Mouse (Mus musculus) cortical plate, adult 2 months (tissue): ENCODE results near the gene Impdh2. TPM values are rescaled to one million over a fixed set of nuclear protein-coding genes. Genes with fewer than 3 reads are reported as not detected.

ENCODE experiments used
- H3K27ac ChIP-seq: fragments of 200-500 bp; 2 replicates; pipeline ENCODE4 v1.5.1; 2012; ENCODE audit warnings: low read length, control low read depth, inconsistent platforms; ENCODE audit not compliant: insufficient read depth
- H3K4me1 ChIP-seq: fragments of 200-500 bp; 2 replicates; pipeline ENCODE4 v1.6.1; 2011; ENCODE audit warnings: low read length; ENCODE audit not compliant: control insufficient read depth, insufficient read depth
- H3K4me3 ChIP-seq: fragments of 200-500 bp; 2 replicates; pipeline ENCODE4 v1.5.1; 2011; ENCODE audit warnings: mild to moderate bottlenecking, low read length, control low read depth; ENCODE audit not compliant: insufficient read depth
- CTCF ChIP-seq: fragments of 200-500 bp; IDR thresholded peaks from 2 replicates; pipeline ENCODE4 v1.5.1; 2011; ENCODE audit warnings: mild to moderate bottlenecking, control low read depth, low read length; ENCODE audit not compliant: insufficient read depth; ENCODE audit errors: extremely low read depth
- POLR2A ChIP-seq: fragments of 200-500 bp; IDR thresholded peaks from 2 replicates; pipeline ENCODE4 v1.6.1; 2011; ENCODE audit warnings: mild to moderate bottlenecking, low read length, control low read depth; ENCODE audit not compliant: insufficient read depth; ENCODE audit errors: extremely low read depth
- polyA plus RNA-seq: library from polyadenylated mRNA; depleted of rRNA; stranded (reverse); fragments of >200 nt; gene quantifications from 2 replicates; pipeline ENCODE4 v1.2.3, GENCODE M21; 2012; rRNA removed

Gene Impdh2
- 62.2 and 63.6 TPM in 2 replicates for polyA plus RNA-seq

- peak; percentile 92 for TF ChIP-seq POLR2A
- no peak for TF ChIP-seq CTCF
- Histone ChIP-seq H3K4me1 (peaks cover 2% of the 10 kb centered on the region; the same call in 1 of the 2 replicates), H3K27ac (no peak within 1 kb of the TSS), H3K4me3 (peak within 1 kb of the TSS; percentile 45)
Observed at GRCm38 (mm10) chr9:108560227-108560841, at the start of gene Impdh2. Gene Impdh2 (plus strand): TSS chr9:108560286.

GRCm38 (mm10) chr9:108516380-108517251, 43.5 kb upstream of the Impdh2 start, which contains the start of gene Qrich1:
Gene Qrich1 (plus strand): TSS chr9:108516806.
- Histone ChIP-seq H3K4me3 (peak within 1 kb of the TSS; percentile 83), H3K4me1 (peaks cover 3% of the 10 kb centered on the region; the same call in 1 of the 2 replicates), H3K27ac (peak within 1 kb of the TSS; percentile 97)
- TF ChIP-seq CTCF (no peak), POLR2A (peak; percentile 86)

GRCm38 (mm10) chr9:108517253-108517930, 42.7 kb upstream of the Impdh2 start:
- H3K4me1 ChIP-seq = peaks cover 3% of the 10 kb centered on the region; the same call in 1 of the 2 replicates
- peak overlapping the region; percentile 97 for H3K27ac ChIP-seq
- peak overlapping the region; percentile 83 for H3K4me3 ChIP-seq
- TF ChIP-seq CTCF (no peak), POLR2A (no peak)

- Histone ChIP-seq H3K27ac (peak overlapping the region; percentile 66), H3K4me3 (peak overlapping the region; percentile 83), H3K4me1 (peaks cover 3% of the 10 kb centered on the region; the same call in 1 of the 2 replicates)
- TF ChIP-seq CTCF = no peak
- TF ChIP-seq POLR2A = 0 out of 2 replicates have a peak, but pooled peaks have one; percentile 10
Observed at GRCm38 (mm10) chr9:108517931-108518332, 42.2 kb upstream of the Impdh2 start.

DNA sequence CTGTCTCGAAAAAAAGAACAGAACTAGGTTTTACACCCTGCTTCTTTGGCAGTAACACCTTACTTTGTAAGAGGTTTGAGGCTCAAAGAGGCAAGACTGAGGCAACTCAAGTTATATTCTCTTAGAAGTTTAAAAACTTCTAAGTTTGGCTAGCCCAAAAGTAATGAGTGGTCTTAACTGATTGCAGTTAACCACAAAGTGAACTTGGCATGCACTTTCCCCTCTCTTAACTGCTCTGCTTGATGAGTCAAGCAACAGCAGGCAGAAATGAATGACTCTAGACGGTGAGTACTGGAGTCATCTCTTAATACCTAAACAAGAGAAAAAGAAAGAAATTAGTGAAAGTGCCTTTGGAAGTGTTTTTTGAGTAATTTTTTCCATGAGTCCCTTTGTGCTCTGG, 38.5 kb upstream of the Impdh2 start:
- Histone ChIP-seq H3K4me3 (no peak overlapping the region), H3K4me1 (peaks cover 3% of the 10 kb centered on the region; the same call in 1 of the 2 replicates), H3K27ac (no peak overlapping the region)
- no peak for TF ChIP-seq POLR2A

- TF ChIP-seq CTCF = no peak
- no peak for TF ChIP-seq POLR2A
- Histone ChIP-seq H3K4me3 (no peak overlapping the region), H3K27ac (no peak overlapping the region), H3K4me1 (peaks cover 3% of the 10 kb centered on the region; the same call in 1 of the 2 replicates)
Observed at GRCm38 (mm10) chr9:108523341-108523740, 36.7 kb upstream of the Impdh2 start.

- TF ChIP-seq CTCF (no peak), POLR2A (no peak)
- no peak overlapping the region for H3K27ac ChIP-seq
- H3K4me3 ChIP-seq = no peak overlapping the region
- H3K4me1 ChIP-seq = no peaks in the 10 kb centered on the region; the same call in 1 of the 2 replicates
Observed at GRCm38 (mm10) chr9:108525400-108525799, 34.7 kb upstream of the Impdh2 start.

DNA sequence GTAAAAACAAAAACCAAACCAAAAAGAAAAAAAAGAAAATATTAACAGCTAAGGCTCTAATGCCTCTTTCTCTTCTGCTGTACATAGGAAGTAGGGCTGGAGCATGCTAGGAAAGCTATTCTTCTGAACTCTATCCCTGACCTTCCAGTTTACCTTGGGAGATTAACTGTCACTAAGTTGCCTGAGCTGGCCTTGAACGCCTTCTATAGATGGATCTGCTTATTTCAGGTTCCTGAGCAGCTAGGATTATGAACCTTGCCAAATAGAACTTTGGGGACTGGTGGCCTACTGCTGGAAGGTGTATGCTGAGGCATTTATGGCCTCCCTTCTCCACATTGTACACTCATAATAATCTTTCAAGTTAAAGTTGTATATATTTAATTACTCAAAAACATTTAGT, 29.1 kb upstream of the Impdh2 start:
- TF ChIP-seq CTCF (no peak), POLR2A (no peak)
- no peak overlapping the region for H3K27ac ChIP-seq
- no peak overlapping the region for H3K4me3 ChIP-seq
- no peaks in the 10 kb centered on the region for H3K4me1 ChIP-seq

DNA sequence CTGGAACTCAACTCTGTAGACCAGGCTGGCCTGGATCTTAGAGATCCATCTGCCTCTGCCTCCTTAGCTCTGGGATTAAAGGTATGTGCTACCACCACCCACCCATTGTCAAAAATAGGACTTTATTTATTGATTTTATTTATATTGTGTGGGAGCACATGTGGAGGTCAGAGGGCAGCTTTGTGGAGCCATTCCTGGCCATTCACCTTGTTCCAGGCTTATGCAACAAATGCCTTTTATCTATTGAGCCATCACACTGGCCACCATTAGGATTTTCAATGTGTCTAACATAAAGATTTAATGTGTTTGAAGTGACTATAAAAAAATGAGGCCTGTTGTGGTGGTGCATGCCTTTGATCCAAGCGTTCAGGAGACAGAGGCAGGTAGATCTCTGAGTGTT, 28.6 kb upstream of the Impdh2 start:
- TF ChIP-seq POLR2A (no peak), CTCF (no peak)
- H3K4me1 ChIP-seq = no peaks in the 10 kb centered on the region
- H3K4me3 ChIP-seq = no peak overlapping the region
- no peak overlapping the region for H3K27ac ChIP-seq
